Mouse (Mus musculus) left cerebral cortex, postnatal 14 days (tissue): ENCODE data around the gene Asphd2. TPM values are rescaled to one million over a fixed set of nuclear protein-coding genes. Genes with fewer than 3 reads are reported as not detected.
"Not testable (repeated sequence)": the region's sequence is repeated elsewhere in the genome, so short reads cannot be mapped to it uniquely, and the experiment has no call there.

Experiments used
- DNase-seq, 2 experiments: peaks; one replicate each; pipeline ENCODE4 v3.0.0; 2021 to 2022; ENCODE audit warnings: low spot score in 2 of 2, mixed read lengths in 1 of 2
- intact Hi-C: fragments of 180-260 bp; cut with DNase I; formaldehyde crosslinking; loops from one replicate; pipeline ENCODE4 v1.15.1; 2025
- long read RNA-seq, 2 experiments: library from polyadenylated mRNA; stranded (forward); transcript quantifications; one replicate each; pipeline ENCODE4 v2.0.0; 2021
- total RNA-seq, 2 experiments: library from RNA; stranded (reverse); gene quantifications; 2 replicates each; pipeline ENCODE4 v1.2.3; 2021

Asphd2 gene
- 100 to 1,000 TPM; 164 to 171 TPM for total RNA-seq
- long read RNA-seq, experiment 1, transcript Asphd2-201 (3 exons, 2,678 nt) = major isoform, 15 of 312 reads
- long read RNA-seq, experiment 1, partial matches to known transcripts = 4 of 312 reads
- long read RNA-seq, experiment 1, other reads (novel, unspliced or antisense) = 293 of 312 reads
- long read RNA-seq, experiment 2, transcript Asphd2-201 (3 exons, 2,678 nt) = major isoform, 23 of 320 reads
- long read RNA-seq, experiment 2, partial matches to known transcripts = 15 of 320 reads
- long read RNA-seq, experiment 2, other reads (novel, unspliced or antisense) = 282 of 320 reads

DNA sequence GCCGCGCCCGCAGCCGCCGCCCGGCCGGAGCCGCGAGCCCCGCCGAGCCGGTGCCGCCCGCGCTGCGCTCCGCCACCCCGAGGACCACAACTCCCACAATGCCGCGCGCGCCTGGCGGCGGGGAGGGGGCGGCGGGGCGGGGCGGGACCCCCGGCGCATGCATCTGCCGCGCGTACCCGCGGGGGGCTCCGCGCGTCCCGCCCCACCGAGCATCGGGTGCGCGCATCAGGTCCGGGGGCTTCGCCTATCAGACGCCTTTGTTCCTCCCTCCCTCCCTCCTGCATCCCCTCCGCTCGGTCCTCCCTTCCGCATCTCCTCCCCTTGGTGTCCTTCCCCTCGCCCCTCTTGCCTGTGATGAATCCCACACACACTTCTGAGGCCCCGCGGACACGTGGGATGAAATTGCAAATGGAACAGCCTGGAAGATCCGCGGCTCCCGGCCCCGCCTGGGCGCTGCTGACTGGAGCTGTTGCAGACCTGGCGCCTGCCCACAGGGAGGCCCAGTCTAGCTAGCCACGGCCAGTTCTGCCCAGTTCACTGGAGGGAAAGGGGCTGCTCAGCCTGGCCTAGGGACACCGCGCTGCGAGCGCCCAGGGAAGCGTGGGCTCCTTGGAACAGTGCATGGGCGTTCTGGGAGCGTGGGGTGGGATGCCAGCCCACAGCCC lies at the start of gene Asphd2:
Asphd2 (minus strand) TSS at position 88 of the 665 bp plus-strand sequence.
- peak; percentile 84 to 95 for DNase-seq
- intact Hi-C loops = loop anchor here (5.0 kb wide), 1 partner anchor 48 kb away; no protein-coding TSS in a partner anchor

DNA sequence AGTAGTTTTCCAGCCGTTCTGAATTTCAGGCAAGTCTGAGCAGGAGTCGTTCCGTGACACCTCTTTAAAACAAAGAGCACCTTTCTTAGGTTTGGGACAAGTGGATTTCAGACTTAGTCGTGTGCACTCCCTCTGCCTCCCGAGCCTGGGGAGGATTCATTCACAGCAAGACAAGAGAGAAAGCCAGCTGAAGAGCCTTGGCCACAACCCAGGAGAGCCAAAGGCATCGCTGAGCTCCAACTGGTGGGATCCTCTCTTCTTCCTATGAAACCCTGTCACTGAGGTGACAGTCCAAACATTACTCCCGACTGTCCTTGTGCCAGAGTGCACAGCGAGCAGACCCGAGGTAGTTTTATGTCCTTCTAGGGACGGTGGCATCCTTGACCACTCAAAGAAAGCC lies 43.9 kb upstream of the Asphd2 start:
- no peak for DNase-seq
- intact Hi-C loops = loop anchor here (10.0 kb wide), 1 partner anchor 616 kb away; no protein-coding TSS in a partner anchor

DNA sequence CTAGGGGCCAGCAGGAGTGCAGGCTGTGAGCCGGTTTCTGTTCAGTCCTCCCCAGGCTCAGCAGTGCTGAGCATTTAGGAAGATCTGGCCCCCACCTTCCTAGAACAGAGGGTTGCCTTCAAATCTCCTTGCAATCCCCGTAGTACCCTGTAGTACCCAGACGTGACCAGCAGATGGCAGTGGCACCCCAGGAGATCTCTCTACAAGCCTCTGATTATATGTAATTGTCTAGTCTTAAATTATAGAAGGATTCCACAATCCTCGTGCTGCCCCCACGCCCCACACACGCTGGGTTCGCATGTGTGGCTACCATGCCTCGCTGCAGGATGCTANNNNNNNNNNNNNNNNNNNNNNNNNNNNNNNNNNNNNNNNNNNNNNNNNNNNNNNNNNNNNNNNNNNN lies 38.3 kb upstream of the Asphd2 start:
- DNase-seq = peak; percentile 92
- intact Hi-C loops = loop anchor here (5.0 to 10.0 kb wide), 2 partner anchors 429 to 622 kb away; no protein-coding TSS in a partner anchor

DNA sequence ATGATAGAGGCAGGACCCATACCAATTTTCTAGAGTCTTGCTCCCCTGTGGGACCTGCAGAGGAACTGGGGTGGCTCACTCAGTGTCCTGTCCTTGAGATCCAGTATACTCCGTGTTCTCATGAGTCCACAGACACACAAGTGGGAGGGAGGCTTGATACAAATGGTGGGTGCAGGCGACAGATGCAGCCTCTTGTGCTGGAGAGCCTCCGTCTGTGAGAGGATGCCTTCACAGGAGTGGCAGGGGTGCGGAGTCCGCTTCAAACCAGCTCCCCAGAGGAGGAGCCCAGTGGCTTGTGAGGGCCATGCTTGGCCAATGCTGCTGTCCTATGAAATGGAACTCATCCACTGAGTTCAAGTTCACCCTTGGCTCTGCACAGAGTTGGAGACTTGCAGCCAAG lies 37.4 kb upstream of the Asphd2 start:
- no peak for DNase-seq
- intact Hi-C loops = loop anchor here (5.0 to 10.0 kb wide), 2 partner anchors 430 to 623 kb away; no protein-coding TSS in a partner anchor

DNA sequence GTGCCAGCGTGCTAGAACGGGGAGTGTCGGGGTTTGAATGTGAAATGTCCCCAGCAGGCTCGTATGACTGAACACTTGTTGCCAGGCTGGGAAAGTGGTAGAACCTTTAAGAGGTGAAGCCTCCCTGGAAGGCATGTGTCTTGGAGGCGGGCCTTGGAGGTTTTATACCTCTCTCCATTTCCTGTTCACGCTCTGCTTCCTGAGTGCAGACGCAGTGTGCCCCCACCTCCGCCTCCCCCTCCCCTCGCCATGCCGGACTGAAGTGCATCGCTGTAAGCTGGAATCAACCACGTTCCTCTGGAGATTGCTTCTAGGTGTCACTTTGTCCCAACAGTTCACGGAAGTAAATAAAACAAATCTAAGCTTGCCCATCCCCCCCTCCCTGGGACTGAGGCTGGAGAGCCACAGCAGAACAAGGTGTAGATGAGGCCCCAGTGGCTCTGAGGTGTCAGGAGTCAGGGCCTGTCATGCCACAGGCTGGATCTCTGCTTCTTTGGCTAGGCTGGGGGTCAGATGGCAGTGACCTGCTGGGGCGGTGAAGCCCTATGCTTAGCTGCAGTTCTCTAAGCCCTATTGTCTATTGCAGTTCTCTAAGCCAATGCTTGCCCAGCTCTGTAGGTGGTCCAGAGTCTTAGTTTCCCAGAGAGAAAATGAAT lies 36.6 kb upstream of the Asphd2 start:
- no peak for DNase-seq
- intact Hi-C loops = loop anchor here (5.0 to 10.0 kb wide), 2 partner anchors 431 to 624 kb away; no protein-coding TSS in a partner anchor

DNA sequence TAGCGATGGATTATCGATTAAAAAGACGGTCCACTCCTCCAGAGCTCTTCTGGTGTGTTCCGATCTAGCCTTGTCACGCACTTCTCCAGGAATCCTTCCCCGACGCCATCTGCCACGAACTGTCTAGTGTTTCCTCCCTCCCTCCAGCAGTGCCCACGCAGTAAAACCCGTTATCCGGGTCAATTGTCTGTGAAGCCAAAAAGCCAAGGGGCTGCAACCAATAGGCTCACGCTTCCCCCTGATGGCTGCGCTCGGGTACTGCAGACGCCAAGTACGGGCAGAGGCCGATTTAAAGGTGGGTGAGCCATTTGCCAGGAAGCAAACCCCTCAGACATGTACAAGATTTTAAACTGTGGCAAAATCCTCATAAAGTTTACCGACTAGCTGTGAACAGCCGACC lies 34.3 kb upstream of the Asphd2 start:
- peak; percentile 71 to 77 for DNase-seq
- intact Hi-C loops = loop anchor here (5.0 to 10.0 kb wide), 2 partner anchors 87 to 184 kb away; partner anchors contain the start of genes Hps4 and Srrd

DNA sequence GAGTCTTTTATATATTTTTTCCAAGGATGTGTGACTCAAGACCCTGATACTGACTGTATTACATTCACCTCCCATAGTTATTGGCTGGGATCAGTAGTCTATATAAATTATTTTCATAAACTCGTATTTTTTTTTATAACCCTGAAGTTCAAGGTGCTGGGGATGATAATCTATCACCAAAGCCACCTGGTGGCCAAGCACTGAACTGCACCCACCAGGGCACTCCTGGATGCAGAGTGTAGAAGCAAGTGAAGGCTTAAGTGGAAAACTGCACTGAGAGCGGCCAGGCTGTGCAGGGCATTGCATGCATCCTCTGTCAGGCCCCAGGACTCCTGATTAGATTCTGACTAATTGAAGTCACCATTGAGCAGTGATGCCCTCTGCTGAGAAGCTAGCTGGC lies 32.6 kb upstream of the Asphd2 start:
- peak; percentile 77 to 84 for DNase-seq
- intact Hi-C loops = loop anchor here (5.0 to 10.0 kb wide), 2 partner anchors 85 to 182 kb away; partner anchors contain the start of genes Hps4 and Srrd

DNA sequence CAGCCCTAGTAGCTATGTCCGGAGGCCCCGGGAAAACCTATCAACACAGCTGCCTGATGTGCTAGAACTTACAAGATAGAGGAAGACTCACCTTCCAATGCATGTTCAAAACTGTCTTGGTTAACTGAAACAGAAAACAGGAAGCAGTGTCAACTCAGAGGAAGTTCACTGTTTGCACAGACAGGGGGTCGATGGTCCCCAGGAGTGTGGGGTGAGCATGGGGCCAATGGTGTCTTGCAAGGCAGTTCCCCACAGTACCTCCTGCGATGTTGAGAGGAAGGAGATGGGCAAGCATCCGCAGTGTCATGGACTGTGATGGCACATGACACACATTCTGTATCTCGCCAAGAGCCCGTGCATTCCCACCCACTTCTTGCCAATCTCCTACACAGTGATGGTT lies 32.0 kb upstream of the Asphd2 start:
- DNase-seq = no peak
- intact Hi-C loops = loop anchor here (5.0 to 10.0 kb wide), 2 partner anchors 84 to 182 kb away; partner anchors contain the start of genes Hps4 and Srrd

DNA sequence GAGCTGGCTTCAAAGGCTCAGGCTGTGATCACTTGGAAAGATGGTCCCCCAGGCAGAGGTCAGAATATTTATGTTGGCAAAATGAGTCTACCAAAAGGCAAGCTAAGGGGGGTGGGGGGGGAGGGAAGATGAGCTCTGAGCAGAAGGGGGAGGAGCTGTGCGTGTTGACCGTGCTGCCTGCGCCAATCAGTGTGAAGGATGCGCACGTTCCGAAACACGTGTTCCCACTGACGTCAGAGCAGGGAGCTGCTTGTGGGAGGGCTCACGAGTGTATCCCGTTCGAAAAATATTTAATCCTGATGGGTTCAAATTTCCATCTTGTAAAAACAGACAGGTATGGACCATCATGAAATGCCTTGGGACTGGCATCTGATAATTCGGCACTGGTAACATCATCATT lies 24.9 kb upstream of the Asphd2 start:
- no peak for DNase-seq
- intact Hi-C loops = no loop called here

DNA sequence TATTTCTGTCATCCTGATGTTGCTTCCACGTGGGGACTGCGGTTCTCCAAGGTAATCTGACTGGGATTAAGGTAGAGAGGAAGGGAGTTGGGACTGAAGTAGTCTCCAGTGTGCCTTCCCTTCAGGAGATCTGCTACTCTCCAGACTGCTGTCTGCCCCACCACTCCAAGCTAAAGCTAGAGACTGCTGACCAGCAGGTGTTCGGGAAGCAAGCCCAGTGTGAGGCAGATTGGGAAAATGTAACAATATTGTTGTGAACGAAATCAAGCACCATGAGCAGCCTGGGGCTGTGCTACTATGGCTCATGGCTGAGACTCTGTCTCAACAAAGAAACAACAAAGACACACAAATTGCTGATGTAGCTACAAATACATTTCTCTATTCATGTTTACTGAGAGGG lies 23.4 kb upstream of the Asphd2 start:
- intact Hi-C loops = no loop called here

DNA sequence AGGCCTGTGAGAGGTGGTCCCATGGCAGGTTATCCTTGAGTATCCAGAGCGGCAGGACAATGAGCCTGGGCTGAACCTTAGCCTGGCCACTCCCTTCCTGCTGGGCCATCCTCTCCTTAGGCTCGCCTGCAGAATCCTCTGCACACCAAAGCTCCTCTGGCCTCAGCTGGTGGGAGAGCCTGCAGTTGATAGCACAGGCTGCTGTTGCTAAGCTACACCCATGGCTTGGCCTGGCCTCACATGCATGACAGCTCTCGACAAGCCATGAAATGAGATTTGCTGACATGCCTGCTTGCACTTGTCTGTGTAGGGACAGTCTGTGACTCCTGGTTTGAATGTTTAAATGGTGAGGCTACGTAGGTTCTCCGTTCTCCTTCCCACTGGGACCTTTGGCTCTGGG lies 22.0 kb upstream of the Asphd2 start:
- DNase-seq = no peak
- intact Hi-C loops = no loop called here

More for the DNA sequence above, 23.4 kb upstream of the Asphd2 start:
- no peak for DNase-seq

DNA sequence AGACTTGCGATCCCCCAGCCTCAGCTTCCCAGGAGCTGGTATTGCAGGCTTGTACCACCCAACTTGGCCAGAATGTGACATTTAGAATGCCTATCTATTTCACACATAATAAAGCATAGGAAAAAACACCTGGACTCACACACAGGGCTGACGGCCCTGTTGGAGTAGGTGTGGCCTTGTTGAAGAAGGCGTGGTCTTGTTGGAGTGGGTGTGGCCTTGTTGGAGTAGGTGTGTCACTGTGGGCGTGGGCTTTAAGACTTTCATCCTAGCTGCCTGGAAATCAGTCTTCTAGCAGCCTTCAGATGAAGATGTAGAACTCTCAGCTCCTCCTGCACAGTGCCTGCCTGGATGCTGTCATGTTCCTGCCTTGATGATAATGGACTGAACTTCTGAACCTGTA lies 18.1 kb upstream of the Asphd2 start:
- intact Hi-C loops, DNase-seq: not testable (repeated sequence)

DNA sequence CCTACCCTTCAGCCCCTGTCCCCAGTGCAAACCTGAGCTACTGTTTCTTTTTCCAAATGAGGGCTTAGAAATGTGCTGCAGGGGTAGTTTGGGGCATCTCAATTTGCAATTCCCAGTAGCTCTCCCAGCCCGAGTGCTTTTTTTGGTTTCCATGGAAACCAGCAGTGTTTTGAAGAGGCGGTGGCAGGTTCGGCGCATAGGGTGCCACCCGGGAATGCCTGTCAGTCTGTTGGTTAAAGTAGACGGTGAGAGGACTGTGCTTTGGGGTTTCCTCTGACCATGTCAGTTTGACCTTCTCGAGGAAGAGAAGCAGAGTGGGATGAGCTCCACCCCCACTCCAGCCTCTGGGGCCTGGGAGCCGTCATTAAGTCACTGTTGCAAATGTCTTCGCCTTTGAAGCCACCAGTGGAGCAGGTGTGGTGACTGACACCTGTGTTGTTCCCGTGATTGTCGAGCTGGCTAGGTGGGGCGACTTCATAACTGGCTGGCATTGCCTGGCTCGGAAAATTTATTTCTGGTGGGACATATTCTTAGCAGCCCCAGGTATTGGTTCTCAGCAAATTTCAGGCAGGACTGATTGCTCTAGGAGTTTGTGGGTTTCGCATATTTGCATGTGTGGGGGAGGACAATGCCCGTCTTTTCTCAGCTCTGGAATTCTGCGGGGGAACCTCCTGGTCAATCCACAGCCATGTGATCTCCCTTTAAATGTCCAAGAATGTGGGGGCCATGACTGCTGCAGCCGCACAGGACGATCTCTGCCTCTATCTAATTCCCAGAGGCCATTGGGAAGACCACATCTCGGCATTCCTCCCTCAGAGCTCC lies 17.1 kb upstream of the Asphd2 start:
- intact Hi-C loops = no loop called here
- peak; percentile 74 to 80 for DNase-seq

DNA sequence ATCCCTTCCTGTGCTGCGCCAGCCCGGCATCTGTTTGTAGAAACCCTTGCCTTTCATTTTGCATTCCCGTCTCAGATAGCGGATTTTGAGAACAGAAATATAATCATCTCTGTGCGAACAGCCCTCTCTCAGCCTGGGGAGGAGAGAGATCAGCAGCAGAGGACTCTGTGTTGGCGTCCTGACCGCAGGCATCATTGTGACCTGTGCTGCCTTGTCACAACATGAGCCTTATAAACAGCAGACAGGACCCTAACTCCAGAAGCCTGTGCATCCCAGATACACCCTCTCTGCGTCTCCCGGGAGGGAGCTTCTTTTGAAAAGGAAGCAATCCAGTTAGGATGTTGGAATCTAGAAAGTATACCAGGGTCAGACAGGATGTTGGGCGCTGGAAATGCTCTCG lies 16.4 kb upstream of the Asphd2 start:
- DNase-seq = peak in 1 of 2 experiments; percentile 40

DNA sequence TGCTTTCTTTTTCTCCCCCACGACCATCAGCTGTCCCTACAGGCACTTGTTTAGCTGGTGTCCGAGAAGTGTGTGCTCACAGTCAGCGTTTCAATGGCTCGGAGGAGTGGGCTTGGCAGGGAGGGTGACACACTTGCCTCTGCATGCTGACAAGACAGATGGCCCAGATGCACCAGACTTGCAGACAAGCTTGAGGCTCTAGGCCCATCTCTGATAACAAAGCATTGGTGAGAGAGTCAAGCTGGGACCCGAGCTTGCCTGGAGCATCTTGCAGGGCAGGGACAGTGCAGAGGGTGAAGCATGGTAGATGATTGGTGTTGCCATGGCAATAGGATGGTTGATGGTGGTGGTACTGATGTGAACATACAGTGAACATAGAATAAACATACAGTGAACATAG lies 14.6 kb upstream of the Asphd2 start:
- no peak for DNase-seq
- intact Hi-C loops = no loop called here

More for the DNA sequence above, 16.4 kb upstream of the Asphd2 start:
- intact Hi-C loops = no loop called here

DNA sequence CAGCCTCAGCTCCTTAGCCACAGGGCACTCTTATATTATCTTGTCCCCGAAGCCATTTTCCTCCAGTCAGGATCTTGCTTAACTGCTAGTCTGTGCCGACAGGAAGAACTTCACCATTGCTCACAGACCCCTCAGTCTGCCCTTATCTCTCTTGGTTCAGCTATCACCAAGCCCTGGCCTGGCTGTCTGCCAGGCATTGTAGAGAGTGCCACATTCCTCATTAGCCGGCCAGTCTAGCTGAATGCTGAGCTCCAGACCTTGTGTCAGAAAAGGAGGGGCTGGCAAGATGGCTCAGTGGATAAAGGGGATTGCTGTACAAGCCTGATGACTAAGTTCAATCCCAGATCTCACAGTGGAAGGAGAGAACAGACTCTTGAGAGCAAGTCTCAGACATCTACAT lies 11.4 kb upstream of the Asphd2 start:
- intact Hi-C loops = no loop called here
- no peak for DNase-seq

DNA sequence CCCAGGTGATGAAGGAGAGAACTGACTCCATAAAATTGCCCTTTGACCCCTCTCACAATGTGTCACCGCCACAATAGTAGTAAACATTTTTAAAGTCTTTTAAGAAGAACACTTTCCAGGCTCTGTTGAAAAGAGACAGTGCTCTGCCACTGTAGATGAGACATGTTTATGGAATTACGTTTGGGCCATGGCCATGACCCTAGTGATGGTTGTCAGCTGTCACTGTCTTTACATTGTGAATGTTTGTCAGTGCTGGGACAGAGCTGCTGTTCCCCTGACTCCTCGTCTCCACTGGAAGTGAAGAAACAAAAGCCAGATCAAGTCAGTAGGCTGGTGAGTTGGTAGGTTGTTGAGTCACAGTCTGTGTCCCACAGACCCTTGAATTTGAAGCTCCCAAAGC lies 7.8 kb upstream of the Asphd2 start:
- intact Hi-C loops = no loop called here

DNA sequence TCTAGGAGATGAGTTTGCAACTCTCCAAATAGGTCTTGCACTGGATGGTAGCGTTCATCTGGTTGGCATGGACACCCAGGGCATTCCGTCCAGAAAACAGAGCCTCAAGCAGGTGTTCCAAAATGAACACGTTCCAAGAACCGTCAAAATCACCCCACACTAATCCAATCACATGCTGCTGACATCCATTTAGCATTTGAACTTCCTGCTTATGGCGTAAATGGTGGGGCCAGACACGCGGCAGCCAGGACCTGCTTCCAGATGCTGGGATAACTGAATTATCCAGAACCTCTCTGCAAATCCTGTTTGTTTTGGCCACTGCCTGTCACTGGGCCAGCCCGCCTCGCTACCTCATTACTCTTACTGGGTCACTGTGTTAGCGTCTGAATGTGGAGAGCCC lies 4.6 kb upstream of the Asphd2 start:
- DNase-seq = no peak
- intact Hi-C loops = no loop called here

More for the DNA sequence above, 7.8 kb upstream of the Asphd2 start:
- DNase-seq = no peak

DNA sequence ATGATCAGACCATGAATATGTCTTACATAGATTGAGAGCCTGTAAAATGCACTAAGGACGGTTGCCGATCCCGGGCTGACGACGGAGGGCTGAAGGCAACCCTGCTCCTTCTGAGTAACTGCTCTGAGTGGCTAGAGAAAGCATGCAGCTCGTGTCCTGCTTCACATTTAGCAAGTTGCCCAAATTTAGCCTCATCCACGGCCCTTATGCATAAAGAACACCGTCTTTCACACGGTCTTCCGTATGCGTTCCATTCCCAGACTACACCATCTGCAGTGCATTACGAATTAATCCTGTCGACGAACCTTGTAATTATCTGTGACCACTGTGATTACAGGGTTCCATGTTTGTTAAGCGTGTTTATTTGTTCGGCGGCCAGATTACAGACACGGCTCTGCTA lies 1.4 kb upstream of the Asphd2 start:
- DNase-seq = peak in 1 of 2 experiments; percentile 57
- intact Hi-C loops = no loop called here
